Mouse (Mus musculus) midbrain, embryonic 10.5 days (tissue): ENCODE results near the gene Hmx1. TPM values are rescaled to one million over a fixed set of nuclear protein-coding genes. Genes with fewer than 3 reads are reported as not detected.

Source experiments
- DNase-seq: peaks from one replicate; pipeline ENCODE4 v3.0.0-alpha.2; 2017; ENCODE audit warnings: low spot score
- H3K27ac ChIP-seq: fragments of 300-500 bp; sonication (generic); replicated peaks from 2 replicates; pipeline ENCODE4 v1.5.1; 2016; ENCODE audit warnings: mild to moderate bottlenecking
- H3K27me3 ChIP-seq: fragments of 300-500 bp; sonication (generic); 2 replicates; pipeline ENCODE4 v1.6.1; 2016; ENCODE audit warnings: low read depth, mild to moderate bottlenecking; ENCODE audit not compliant: poor library complexity, severe bottlenecking
- H3K36me3 ChIP-seq: fragments of 300-500 bp; sonication (generic); 2 replicates; pipeline ENCODE4 v1.6.1; 2016; ENCODE audit warnings: mild to moderate bottlenecking, moderate library complexity
- H3K4me1 ChIP-seq: fragments of 300-500 bp; sonication (generic); 2 replicates; pipeline ENCODE4 v1.6.1; 2016
- H3K4me3 ChIP-seq: fragments of 300-500 bp; sonication (generic); 2 replicates; pipeline ENCODE4 v1.5.1; 2016; ENCODE audit warnings: mild to moderate bottlenecking, moderate library complexity
- H3K9me3 ChIP-seq: fragments of 300-500 bp; sonication (generic); replicated peaks from 2 replicates; pipeline ENCODE4 v1.6.1; 2016; ENCODE audit warnings: mild to moderate bottlenecking
- WGBS: fragments of 180-500 bp; shearing (Covaris S2); methylation state at CpG from one replicate; pipeline ENCODE4 v1.1.7; 2016; 5-methylcytosine and 5-hydroxymethylcytosine counted together
- polyA plus RNA-seq: library from polyadenylated mRNA; unstranded; fragments of >200 nt; fragmentation: Nextera tagmentation; extraction: Ambion mirVana; gene quantifications from 2 replicates; pipeline ENCODE4 v1.2.1, GENCODE M21; 2016

Hmx1 gene
- polyA plus RNA-seq: 0.14 and 0.99 TPM in 2 replicates

DNA sequence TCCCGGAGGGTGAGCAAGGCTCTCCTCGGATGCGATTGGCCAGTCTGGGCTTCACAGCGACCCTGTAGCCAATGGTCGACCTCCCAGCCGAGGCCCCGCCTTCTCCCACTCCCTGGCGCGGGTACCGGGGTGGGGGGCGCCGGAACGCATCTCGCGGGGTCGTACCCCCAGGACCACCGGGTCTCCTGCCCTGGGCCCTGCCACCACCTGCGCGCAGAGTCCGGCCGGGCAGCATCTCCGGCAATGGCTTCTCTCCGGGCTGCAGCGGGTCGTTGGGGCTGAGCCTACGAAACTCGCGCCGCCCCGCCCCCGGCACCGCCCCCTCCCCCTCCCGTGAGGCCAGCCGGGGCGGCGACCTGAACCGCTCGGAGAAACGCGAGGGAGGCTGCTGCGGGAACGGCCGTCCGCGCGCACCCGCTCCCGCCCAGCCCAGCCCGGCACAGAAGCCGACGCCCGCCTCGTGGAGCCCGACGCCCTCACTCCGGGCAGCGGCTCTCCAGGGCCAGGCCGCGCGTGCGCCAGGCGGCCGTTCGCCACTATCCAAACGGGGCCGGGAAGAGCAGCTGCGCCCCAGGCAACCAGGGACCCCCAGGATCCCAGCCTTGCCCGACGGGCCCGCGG, at the start of gene Hmx1:
Gene Hmx1, plus strand, starts transcription at position 618 of the 621 bp plus-strand sequence.
- Histone ChIP-seq H3K27ac (peak within 1 kb of the TSS; percentile 38; the same call in 1 of the 2 replicates), H3K27me3 (peaks cover 100% of the 10 kb centered on the region), H3K4me1 (peaks cover 32% of the 10 kb centered on the region), H3K9me3 (no peaks in the 10 kb centered on the region), H3K36me3 (no peaks in the 10 kb centered on the region), H3K4me3 (peak within 1 kb of the TSS; percentile 65)
- peak; percentile 86 for DNase-seq
- under 1% methylated on average over 70 of the region's 71 CpGs for WGBS

DNA sequence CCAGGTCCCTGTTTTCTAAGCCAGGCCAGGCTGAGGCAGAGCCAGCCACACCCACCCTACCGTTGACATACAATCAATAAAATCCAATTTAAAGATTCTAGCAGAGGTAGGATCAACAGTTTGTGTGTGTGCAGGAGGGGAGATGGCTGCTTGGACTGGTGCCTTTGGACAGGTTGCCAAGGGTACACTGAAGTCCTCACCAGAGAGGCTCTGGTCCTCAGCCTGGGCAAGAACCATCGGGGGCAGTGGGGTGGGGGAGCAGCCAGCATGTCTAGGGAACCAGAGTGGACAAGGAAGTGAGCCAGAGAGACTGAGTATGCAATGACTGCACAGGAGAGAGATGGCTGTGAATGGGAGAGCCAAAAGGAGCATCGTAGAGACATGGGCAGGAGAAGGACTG, 43.8 kb upstream of the Hmx1 start:
- Histone ChIP-seq H3K27me3 (no peaks in the 10 kb centered on the region), H3K4me1 (peaks cover 9% of the 10 kb centered on the region), H3K4me3 (no peak overlapping the region), H3K36me3 (no peaks in the 10 kb centered on the region), H3K27ac (no peak overlapping the region), H3K9me3 (no peaks in the 10 kb centered on the region)
- WGBS: 88% methylated on average over 3 of the region's 3 CpGs
- DNase-seq: no peak

DNA sequence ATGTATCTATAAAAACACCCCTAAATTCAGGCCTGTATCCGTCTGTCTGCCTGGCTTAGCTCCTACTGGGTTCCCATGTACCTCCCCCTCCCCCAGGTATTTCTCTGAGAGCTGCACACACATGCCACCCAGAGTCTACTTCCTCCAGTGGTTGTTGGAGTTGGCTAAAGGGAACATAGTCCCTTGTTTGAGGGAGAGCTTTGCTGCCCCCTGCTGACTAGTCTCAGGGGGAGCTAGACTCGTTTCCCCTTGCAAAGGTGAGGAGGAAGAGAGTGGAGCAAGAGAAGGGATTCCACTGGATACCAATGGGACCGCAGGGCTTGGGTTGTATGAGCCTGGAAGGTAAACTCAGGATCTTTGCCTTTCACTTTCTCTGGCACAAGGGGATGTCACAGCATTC, 40.1 kb upstream of the Hmx1 start:
- peaks cover 9% of the 10 kb centered on the region for H3K4me1 ChIP-seq
- H3K36me3 ChIP-seq: no peaks in the 10 kb centered on the region
- H3K4me3 ChIP-seq: no peak overlapping the region
- H3K27me3 ChIP-seq: no peaks in the 10 kb centered on the region
- DNase-seq: peak; percentile 65
- WGBS: 19% methylated on average over 3 of the region's 3 CpGs
- no peaks in the 10 kb centered on the region for H3K9me3 ChIP-seq
- no peak overlapping the region for H3K27ac ChIP-seq

DNA sequence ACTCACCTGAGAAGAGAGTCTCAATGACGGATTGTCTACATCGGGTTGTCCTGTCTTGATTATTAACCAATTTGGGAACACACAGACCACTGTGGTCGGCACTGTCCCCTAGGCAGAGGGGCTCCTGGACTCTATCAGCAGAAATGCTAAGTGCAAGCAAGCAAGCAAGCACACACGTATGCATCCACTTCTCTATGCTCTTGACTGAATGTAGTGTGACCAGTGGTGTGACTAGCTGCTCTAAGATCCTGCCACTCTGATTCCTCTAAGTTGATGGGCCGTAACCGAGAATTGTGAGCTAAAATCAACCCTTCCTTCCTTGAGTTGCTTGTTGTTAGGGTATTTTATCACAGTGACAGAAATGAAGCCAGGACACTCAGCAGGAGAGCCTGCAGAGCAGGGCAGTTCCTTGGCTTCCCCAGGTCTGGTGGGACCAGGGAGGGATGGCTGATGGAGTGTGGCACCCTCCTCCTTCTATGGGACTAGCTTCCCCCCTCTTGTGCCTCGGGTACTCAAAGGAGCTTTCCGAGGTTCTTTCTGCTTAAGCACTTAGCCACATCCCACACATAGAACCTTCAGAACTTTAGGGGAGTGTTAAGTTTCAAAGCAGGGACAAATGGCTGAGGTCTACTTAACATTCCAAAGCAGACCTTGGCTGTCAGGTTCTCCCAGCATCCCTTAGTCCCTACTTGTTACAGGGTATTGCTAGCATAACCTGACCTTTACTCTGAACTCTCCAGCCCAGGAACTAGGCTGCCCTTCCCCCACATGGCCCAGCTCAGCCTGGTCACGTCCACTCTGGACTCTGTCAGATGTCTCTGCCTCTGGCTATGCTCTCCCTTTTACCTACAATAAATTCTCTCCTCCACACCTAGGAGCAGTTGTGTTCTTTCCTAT, 31.1 kb upstream of the Hmx1 start:
- H3K27ac ChIP-seq: no peak overlapping the region
- 60% methylated on average over 9 of the region's 9 CpGs for WGBS
- H3K4me1 ChIP-seq: peaks cover 8% of the 10 kb centered on the region
- no peak overlapping the region for H3K4me3 ChIP-seq
- no peak for DNase-seq
- no peaks in the 10 kb centered on the region for H3K9me3 ChIP-seq
- peaks cover 8% of the 10 kb centered on the region for H3K27me3 ChIP-seq
- no peaks in the 10 kb centered on the region for H3K36me3 ChIP-seq

DNA sequence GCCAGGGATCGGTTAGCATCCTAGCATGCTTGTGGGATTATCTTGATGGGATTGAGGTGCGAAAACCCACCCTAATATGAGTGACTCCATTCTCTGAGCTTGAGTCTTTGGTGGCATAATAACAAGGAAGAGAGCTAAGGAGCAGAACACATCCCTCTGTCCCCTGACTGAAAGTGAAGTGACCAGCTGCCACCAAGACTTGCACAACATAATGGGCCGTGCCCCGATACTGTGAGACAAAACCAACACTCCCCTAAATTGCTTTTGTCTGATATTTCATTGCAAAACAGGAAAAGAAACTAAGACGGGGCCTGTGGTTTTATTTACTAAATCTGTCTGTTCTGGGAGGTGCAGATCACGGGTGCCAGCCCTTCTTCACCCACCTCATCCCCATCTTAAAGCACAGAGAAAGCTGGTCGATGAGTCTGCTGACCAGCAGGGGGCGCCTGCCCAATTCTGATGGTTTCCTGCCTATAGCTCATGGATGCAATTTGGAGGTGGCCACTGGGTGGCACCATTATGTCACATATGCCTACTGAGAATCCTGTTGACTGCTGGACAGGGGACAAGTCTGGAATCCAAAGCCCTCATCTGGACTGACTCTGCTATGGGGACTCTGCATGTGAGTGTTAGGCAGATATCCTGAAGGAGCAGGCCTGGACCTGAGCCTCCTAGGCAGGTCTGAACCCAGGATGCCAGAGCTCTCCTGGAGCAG, 27.2 kb upstream of the Hmx1 start:
- peaks cover 16% of the 10 kb centered on the region for H3K27me3 ChIP-seq
- H3K4me3 ChIP-seq: no peak overlapping the region
- peaks cover 8% of the 10 kb centered on the region for H3K4me1 ChIP-seq
- no peaks in the 10 kb centered on the region for H3K36me3 ChIP-seq
- no peak overlapping the region for H3K27ac ChIP-seq
- 50% methylated on average over 8 of the region's 8 CpGs for WGBS
- no peaks in the 10 kb centered on the region for H3K9me3 ChIP-seq
- peak; percentile 91 for DNase-seq

DNA sequence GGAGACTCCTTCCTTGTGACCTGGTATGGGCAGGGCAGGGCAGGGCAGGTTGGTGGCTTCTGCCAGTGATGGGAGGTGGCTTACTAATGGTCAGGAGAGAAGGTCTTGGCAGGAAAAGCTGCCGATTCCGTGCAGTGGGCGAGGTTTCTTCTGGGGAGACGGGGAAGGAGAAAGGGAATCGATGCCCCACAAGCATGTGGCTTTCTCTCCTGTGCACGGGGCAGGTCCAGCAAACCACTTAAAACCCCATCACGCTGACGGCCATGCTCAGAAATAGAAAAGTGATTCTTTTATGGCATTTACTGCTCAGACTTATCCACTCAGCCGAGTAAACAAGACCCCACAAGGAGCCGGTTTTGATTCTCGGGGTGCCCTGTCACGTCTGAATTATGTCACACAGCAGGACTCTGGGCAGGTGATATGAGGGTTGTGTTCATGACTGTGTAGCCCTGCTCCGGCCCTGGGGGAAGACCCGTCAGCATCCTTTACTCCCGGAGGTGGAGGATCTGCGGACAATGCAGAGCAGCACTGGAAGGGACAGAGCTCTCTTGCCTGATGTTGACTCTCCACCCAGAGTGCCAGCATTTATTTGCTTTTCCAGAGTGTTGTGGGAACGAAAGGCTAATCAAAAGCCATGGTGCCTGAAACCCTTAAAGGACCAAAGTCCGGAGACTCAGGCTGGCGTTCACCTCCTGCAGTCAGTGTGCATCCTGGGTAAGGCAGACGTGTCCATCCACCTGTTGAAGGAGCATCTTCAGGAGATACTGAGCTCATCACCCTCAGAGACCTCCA, 22.5 kb upstream of the Hmx1 start:
- H3K4me1 ChIP-seq: 0 out of 2 replicates have a peak, but pooled peaks cover 2% of the 10 kb centered on the region
- H3K9me3 ChIP-seq: no peaks in the 10 kb centered on the region
- no peak overlapping the region for H3K4me3 ChIP-seq
- no peak for DNase-seq
- H3K27me3 ChIP-seq: peaks cover 10% of the 10 kb centered on the region
- 79% methylated on average over 20 of the region's 20 CpGs for WGBS
- H3K36me3 ChIP-seq: no peaks in the 10 kb centered on the region
- H3K27ac ChIP-seq: no peak overlapping the region

DNA sequence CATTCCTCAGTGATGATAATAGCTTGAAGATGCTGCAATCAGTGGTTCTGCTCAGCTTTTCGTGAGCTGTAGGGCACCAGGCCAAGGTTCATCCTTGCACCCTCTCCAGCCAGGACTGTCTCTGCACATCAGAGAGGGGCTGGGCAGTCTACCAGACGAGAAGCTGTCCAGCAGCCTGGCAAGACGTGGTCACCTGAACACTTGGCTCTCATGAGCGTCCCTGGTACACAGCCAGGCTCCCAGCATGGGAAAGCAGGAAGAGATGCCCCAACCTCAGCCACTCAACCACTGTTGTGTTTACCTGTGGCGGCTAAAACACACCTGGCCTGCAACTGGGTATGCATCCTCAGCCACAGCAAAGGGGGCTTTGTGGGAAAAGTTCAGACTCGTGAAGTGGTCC, 20.0 kb upstream of the Hmx1 start:
- 84% methylated on average over 6 of the region's 6 CpGs for WGBS
- Histone ChIP-seq H3K36me3 (no peaks in the 10 kb centered on the region), H3K27me3 (peaks cover 13% of the 10 kb centered on the region)

DNA sequence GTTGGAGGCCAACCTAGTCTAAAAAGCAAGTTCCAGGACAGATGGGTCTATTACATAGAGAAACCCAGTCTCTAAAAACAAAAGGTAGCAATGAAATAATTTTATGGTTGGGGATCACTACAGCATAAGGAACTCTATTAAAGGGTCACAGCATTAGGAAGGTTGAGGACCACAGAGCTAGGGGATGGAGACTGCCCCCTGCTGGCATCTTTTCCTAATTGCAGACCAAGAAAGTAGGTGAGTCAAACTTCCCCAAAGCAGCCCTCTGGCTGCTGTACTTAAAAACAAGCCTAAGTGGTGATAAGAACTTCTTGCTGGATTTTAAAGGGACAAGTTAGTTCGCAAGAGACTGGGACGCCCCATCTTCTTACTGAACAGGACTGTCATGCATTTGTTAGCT, 9.8 kb upstream of the Hmx1 start:
- no peaks in the 10 kb centered on the region for H3K9me3 ChIP-seq
- H3K27ac ChIP-seq: no peak overlapping the region
- WGBS: 59% methylated on average over 2 of the region's 2 CpGs
- no peak for DNase-seq
- peaks cover 97% of the 10 kb centered on the region for H3K27me3 ChIP-seq
- H3K36me3 ChIP-seq: no peaks in the 10 kb centered on the region
- no peaks in the 10 kb centered on the region for H3K4me1 ChIP-seq
- H3K4me3 ChIP-seq: no peak overlapping the region

More for the DNA sequence above, 20.0 kb upstream of the Hmx1 start:
- H3K27ac ChIP-seq: no peak overlapping the region
- H3K4me3 ChIP-seq: no peak overlapping the region
- H3K4me1 ChIP-seq: 0 out of 2 replicates have a peak, but pooled peaks cover 2% of the 10 kb centered on the region
- DNase-seq: no peak
- no peaks in the 10 kb centered on the region for H3K9me3 ChIP-seq

DNA sequence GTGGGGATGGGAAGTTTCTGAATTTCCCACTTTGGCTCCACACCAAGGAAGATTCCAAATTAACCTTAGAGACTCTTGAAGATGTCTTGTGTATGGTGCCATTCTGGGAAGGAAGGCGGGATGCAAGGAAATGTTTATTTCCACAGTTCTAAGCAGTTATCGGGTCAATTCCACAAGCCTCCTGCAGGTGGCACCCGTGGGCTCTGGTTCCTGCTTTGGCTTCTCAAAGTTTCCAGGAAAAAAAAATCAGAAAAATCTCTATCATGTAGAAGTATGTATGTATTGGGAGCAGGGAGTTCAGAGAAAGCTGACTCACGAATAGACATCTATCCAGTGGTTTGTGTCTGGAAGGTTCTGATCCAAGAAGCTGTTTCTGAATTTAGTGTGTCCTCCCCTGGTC, 9.1 kb upstream of the Hmx1 start:
- H3K9me3 ChIP-seq: no peaks in the 10 kb centered on the region
- peaks cover 100% of the 10 kb centered on the region for H3K27me3 ChIP-seq
- H3K27ac ChIP-seq: no peak overlapping the region
- H3K36me3 ChIP-seq: no peaks in the 10 kb centered on the region
- H3K4me3 ChIP-seq: no peak overlapping the region
- H3K4me1 ChIP-seq: no peaks in the 10 kb centered on the region
- 3% methylated on average over 4 of the region's 4 CpGs for WGBS
- peak; percentile 38 for DNase-seq

DNA sequence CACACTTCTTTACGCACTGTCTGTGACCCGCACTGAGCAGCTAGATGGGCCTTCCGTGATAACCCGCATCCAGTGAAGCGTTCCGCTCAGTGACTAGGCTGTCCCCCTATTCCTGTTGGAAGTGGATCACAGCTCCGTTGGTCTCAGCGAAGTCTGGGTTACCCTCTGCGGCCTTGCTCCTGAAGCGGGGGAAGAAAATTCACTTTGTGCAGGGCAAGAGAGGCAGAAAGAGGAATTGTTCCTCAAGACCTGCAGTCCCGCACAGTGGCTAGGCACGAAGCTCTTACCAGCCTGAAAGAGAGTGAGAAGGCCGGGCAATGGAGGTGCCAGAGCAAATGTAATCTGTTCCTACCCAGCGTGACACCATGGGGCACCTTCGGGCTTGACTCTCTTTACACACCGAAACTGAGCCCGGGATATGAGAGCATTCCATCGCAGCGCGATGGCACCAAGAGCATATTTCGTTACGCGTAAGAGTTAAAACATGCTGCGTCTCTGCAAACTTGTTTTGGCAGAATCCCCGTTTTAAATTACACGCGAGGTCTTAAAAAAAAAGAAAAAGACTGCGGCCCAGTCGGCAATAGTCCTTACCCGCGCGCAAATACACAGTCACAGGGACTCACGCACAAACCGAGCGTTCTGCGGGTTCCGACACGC, 946 bp upstream of the Hmx1 start:
- Histone ChIP-seq H3K9me3 (no peaks in the 10 kb centered on the region), H3K4me3 (peak overlapping the region; percentile 65), H3K36me3 (no peaks in the 10 kb centered on the region), H3K4me1 (peaks cover 32% of the 10 kb centered on the region), H3K27ac (no peak overlapping the region), H3K27me3 (peaks cover 100% of the 10 kb centered on the region)
- WGBS: 1% methylated on average over 38 of the region's 38 CpGs
- DNase-seq: peak; percentile 34

DNA sequence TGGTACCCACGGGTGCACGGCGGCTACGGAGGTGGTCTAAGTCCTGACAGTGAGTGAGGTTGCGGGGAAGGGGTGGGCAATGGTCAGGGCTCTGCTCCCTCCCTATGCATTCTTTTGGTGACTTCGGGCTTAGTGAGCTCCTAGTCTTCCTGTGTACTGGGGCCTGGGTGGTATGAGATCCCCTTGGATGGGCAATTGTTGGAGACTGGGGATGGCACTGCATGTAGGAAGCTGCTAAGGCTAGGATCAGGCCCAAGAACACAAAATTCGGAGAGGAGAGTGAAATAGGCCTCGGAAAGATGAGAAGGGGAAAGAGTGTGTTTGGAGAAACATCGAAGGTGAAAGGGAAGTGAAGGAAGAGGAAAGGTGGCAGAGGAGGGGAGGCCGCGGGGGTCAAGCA, 533 bp downstream of the Hmx1 start:
- H3K27ac ChIP-seq: no peak overlapping the region
- no peaks in the 10 kb centered on the region for H3K9me3 ChIP-seq
- WGBS: under 1% methylated on average over 11 of the region's 11 CpGs
- H3K27me3 ChIP-seq: peaks cover 100% of the 10 kb centered on the region
- H3K36me3 ChIP-seq: no peaks in the 10 kb centered on the region
- H3K4me1 ChIP-seq: peaks cover 32% of the 10 kb centered on the region
- no peak for DNase-seq
- peak overlapping the region; percentile 65 for H3K4me3 ChIP-seq

DNA sequence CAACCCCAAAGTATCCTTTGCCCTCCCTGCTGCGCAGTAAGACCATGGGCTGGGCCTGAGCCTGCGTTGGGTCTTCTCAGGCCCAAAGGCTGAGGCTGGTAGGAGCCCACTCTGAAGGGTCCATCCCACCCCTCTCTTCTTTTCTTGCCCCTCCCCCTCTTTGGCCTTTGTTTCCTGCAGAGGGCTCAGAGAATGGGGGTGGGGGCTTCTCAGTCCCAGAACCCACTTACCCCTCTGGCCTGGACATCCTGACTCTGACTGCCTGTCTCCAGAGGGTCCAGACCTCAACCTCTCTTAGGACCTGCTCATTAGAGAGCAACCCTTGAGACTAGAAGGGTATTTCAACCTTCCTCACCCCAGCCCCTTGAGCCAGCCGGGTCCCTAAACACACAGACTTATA, 1.0 kb downstream of the Hmx1 start:
- no peak overlapping the region for H3K27ac ChIP-seq
- no peaks in the 10 kb centered on the region for H3K9me3 ChIP-seq
- H3K4me1 ChIP-seq: peaks cover 32% of the 10 kb centered on the region
- peaks cover 100% of the 10 kb centered on the region for H3K27me3 ChIP-seq
- no peak overlapping the region for H3K4me3 ChIP-seq
- no peak for DNase-seq
- H3K36me3 ChIP-seq: no peaks in the 10 kb centered on the region
- 2% methylated on average over 3 of the region's 3 CpGs for WGBS
